Mouse (Mus musculus): ENCODE measurements at regions not wholly inside any gene's neighbourhood (a gene's known extent, or its start where the extent isn't known, plus 50 kb on each side); places are given as distances from the start of the nearest gene placed in this dataset.

DNA sequence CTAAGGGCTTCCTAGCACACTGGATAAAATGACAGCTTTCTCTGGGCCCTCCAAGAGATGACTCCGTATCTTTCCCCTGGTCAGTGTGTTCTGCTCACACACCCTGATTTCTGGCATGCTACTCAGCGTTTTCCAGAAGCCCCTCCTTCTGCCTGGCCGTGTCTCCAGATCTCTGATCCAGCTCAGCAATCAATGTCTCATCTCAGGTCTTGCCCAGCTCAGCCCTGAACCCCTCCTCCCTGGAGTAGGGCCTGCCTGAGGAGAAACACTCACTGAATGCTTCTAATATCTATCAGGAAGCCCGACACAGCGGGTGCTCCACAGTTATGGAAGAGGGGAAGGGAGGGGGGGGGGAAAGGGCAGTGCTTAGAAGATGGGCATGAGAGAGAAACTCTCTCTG lies 101.9 kb upstream of the 1700021F07Rik start:
- TF ChIP-seq CTCF (IDR thresholded peaks at IDR 0.05; ENCODE audit: borderline replicate concordance, control insufficient read depth, extremely low read depth, insufficient read depth, low read length, poor library complexity): no peak
- TF ChIP-seq POLR2A (IDR thresholded peaks at IDR 0.05; ENCODE audit: control insufficient read depth, extremely low read depth, insufficient read depth, low read length, poor library complexity): no peak

Measured in thymus, adult 2 months (tissue).